Mouse (Mus musculus) C2C12 (cell line): ENCODE measurements around the gene Tbc1d30. TPM values are rescaled to one million over a fixed set of nuclear protein-coding genes. Genes with fewer than 3 reads are reported as not detected.
"Not testable (repeated sequence)": the region's sequence is repeated elsewhere in the genome, so short reads cannot be mapped to it uniquely, and the experiment has no call there.

Experiments used
- H3K27me3 ChIP-seq: one replicate; pipeline ENCODE4 v1.6.1; 2011; ENCODE audit not compliant: control insufficient read depth, insufficient read depth, insufficient read length
- H3K36me3 ChIP-seq: one replicate; pipeline ENCODE4 v1.6.1; 2011; ENCODE audit not compliant: control insufficient read depth, insufficient read depth
- H3K4me3 ChIP-seq: one replicate; pipeline ENCODE4 v1.5.1; 2011; ENCODE audit warnings: mild to moderate bottlenecking, control low read depth; ENCODE audit not compliant: poor library complexity, insufficient read depth, severe bottlenecking
- H3K79me2 ChIP-seq: one replicate; pipeline ENCODE4 v1.6.1; 2011; ENCODE audit not compliant: control insufficient read depth, insufficient read depth
- H3K79me3 ChIP-seq: one replicate; pipeline ENCODE4 v1.6.1; 2011; ENCODE audit warnings: low read depth, control low read depth
- H3ac ChIP-seq: one replicate; pipeline ENCODE3; 2011; ENCODE audit warnings: low read depth; ENCODE audit not compliant: control insufficient read depth, insufficient read length
- CEBPB ChIP-seq: IDR thresholded peaks from one replicate; pipeline ENCODE4 v1.6.1; 2011; ENCODE audit warnings: low read depth, mild to moderate bottlenecking, control low read depth, moderate library complexity
- CTCF ChIP-seq: IDR thresholded peaks from one replicate; pipeline ENCODE4 v1.5.1; 2011; ENCODE audit not compliant: control insufficient read depth, insufficient read depth, insufficient read length
- FOSL1 ChIP-seq: IDR thresholded peaks from one replicate; pipeline ENCODE4 v1.8.0; 2011; ENCODE audit warnings: mild to moderate bottlenecking, low read length; ENCODE audit not compliant: poor library complexity, insufficient read depth, severe bottlenecking
- MAX ChIP-seq: IDR thresholded peaks from one replicate; pipeline ENCODE4 v1.6.1; 2011; ENCODE audit warnings: mild to moderate bottlenecking, control low read depth
- MYOD1 ChIP-seq: IDR thresholded peaks from one replicate; pipeline ENCODE4 v1.6.1; 2011; ENCODE audit warnings: low read depth; ENCODE audit not compliant: control insufficient read depth, insufficient read length
- MYOG ChIP-seq: IDR thresholded peaks from one replicate; pipeline ENCODE4 v1.6.1; 2011; ENCODE audit not compliant: control insufficient read depth, insufficient read length; ENCODE audit errors: extremely low read depth
- USF1 ChIP-seq: IDR thresholded peaks from one replicate; pipeline ENCODE4 v1.6.1; 2011; ENCODE audit warnings: low read depth, mild to moderate bottlenecking, control low read depth, moderate library complexity
- polyA plus RNA-seq: library from polyadenylated mRNA; unstranded; fragments of >200 nt; fragmentation: generic; extraction: Trizol; gene quantifications from one replicate; pipeline ENCODE4 v1.2.1, GENCODE M21; 2012; ENCODE audit warnings: missing spikeins

Tbc1d30 gene
- polyA plus RNA-seq, 1 experiment = not detected

DNA sequence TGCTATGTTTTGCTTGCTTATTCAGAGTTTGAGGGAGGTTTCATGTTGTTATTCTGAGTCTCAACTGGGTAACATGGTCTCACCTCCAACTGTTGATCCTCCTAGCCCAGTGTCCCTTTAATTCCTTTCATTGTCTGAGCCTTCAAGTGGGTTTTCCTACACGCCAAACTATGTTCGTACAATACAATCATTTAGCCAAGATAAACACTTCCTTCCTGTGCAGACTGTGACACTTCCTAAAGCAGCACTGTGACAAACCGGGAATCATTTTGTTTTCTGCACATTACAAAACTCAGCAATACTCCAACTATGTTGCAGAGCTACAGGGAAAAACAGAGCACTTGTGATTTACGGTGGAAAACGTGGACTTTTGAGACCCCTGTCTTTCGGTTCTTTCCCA is 7.2 kb downstream of the Tbc1d30 start:
- Histone ChIP-seq H3K79me2 (no peaks in the 10 kb centered on the region), H3ac (no peak overlapping the region), H3K4me3 (no peak overlapping the region), H3K27me3 (peaks cover 8% of the 10 kb centered on the region), H3K79me3 (no peaks in the 10 kb centered on the region), H3K36me3 (no peaks in the 10 kb centered on the region)
- TF ChIP-seq FOSL1 (no peak), CTCF (no peak), MYOG (no peak)

DNA sequence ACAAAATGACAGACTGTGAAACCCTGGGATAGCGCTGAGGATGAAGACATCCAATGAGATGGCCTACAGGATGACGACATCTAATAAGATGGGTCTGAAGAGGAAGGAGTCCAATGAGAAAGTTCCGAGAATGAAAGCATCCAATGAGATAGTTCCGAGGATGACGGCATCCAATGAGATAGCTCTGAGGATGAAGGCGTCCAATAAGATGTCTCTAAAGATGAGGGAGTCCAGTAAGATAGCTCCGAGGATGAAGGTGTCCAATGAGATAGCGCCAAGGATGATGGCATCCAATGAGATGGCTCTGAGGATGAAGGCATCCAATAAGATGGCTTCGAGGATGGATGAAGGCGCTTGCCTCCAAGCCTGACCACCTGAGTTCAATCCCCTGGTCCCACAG is 8.8 kb downstream of the Tbc1d30 start:
- H3K79me3 ChIP-seq = no peaks in the 10 kb centered on the region
- no peak overlapping the region for H3ac ChIP-seq
- H3K36me3 ChIP-seq = no peaks in the 10 kb centered on the region
- no peak overlapping the region for H3K4me3 ChIP-seq
- no peaks in the 10 kb centered on the region for H3K79me2 ChIP-seq
- TF ChIP-seq FOSL1 (no peak), USF1 (no peak), MYOD1 (no peak)
- peaks cover 8% of the 10 kb centered on the region for H3K27me3 ChIP-seq

DNA sequence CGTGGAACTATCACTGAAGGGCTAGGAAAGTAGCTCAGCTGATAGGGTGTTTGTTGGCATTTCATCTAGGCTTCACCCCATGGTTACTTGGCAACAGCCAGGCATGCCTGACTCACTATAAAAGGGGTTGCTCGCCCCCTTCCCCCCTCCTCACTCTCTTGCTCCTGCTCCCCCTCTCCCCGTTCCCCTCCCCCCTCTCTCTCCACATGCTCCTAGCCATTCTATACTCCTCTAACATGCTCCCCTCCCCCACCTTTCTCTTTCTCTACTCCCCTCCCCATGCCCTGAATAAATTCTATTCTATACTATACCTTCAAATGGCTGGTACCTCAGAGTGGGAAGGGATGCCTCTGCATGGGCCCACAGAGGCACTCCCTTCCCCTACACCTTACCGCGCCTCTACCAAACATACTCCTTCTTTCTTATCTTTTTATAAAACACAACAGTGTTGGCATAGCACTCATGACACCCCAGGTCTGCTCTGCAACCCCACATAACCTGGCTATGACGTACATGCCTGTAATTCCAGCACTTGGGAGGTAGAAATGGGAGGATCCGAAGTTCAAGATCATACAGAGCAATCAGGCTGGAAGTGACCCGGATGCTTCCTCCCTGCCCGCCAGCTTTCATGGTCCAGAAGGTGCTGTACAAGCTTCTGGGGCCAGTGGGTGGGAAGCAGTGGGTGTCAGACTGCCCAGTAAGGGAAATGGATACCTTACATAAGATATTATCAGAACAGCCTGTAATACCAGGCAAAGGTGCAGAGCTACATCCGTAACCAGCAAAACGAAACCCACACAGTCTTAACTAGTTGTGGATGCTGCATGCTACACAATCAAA is 10.1 kb downstream of the Tbc1d30 start:
- H3K79me2 ChIP-seq = no peaks in the 10 kb centered on the region
- H3K79me3 ChIP-seq = no peaks in the 10 kb centered on the region
- TF ChIP-seq CEBPB (no peak), MYOG (no peak), MAX (no peak), MYOD1 (no peak), FOSL1 (no peak), USF1 (no peak), CTCF (no peak)
- H3K36me3 ChIP-seq = no peaks in the 10 kb centered on the region
- peaks cover 6% of the 10 kb centered on the region for H3K27me3 ChIP-seq
- no peak overlapping the region for H3ac ChIP-seq
- H3K4me3 ChIP-seq = no peak overlapping the region

DNA sequence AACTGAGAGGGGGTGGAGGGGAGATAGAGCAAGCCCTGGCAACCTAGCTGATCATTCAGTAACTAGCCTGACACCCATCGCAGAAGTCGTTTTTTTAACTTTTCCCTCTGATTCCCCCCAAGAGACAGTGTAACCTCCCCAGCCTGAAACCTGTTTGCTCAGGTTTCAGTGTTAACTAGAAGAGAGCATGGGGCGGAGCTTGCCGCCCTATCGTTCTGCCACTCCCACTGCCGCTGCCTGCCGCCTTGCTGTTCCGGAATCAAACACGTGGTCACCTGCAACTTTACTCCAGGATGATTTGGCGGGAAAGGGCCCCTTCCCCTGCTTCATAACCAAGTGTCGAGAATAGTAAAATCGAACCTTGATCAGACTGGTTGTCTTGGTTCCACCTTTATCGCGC is 14.5 kb downstream of the Tbc1d30 start:
- peaks cover 10% of the 10 kb centered on the region for H3K27me3 ChIP-seq
- H3K79me2 ChIP-seq, H3K36me3 ChIP-seq, H3K4me3 ChIP-seq, H3ac ChIP-seq, H3K79me3 ChIP-seq: not testable (repeated sequence)

DNA sequence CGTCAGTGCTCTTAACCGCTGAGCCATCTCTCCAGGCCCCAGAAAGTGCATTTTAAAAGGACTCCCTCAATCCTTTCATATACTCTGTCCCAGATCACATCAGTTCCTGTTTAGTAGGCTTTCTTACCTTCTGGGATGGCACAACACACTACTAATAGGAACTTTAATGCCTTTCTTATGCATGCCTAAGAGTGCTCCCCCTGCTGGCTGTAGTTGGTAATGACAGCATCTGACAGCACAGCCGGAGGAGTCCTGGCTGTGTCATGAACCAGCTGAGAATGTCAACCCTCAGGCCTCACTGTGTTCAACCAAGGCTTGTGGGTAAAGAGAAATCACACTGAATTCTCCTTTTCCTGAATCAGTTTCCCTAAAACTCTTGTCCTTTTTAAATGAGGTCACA is 16.5 kb downstream of the Tbc1d30 start:
- Histone ChIP-seq H3K27me3 (peaks cover 10% of the 10 kb centered on the region), H3K79me3 (no peaks in the 10 kb centered on the region), H3K36me3 (no peaks in the 10 kb centered on the region), H3K4me3 (no peak overlapping the region), H3K79me2 (no peaks in the 10 kb centered on the region), H3ac (no peak overlapping the region)
- TF ChIP-seq MAX = no peak
- TF ChIP-seq CTCF = peak; percentile 24

DNA sequence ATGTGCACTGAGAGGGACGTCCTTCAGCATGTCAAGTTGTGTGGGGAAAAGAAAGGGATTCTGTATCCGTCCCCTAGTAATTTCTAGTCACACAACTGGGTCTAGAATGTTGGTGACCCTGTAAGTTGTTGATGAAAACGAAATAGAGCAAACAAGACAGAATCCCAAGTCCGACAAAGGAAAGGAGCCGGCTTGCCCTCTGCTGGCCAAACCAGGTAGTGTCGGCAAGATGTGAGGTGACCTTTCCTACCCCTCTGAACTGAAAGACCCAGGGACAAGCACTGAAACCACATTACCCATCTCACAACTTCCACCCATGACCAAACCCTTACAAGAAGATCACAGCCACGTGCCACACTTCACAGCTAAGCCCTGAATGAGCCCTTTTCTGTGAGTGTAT is 20.1 kb downstream of the Tbc1d30 start:
- no peak overlapping the region for H3ac ChIP-seq
- H3K4me3 ChIP-seq = no peak overlapping the region
- peak; percentile 51 for TF ChIP-seq CTCF
- no peak for TF ChIP-seq MYOG
- no peaks in the 10 kb centered on the region for H3K36me3 ChIP-seq
- H3K27me3 ChIP-seq = peaks cover 7% of the 10 kb centered on the region
- no peaks in the 10 kb centered on the region for H3K79me2 ChIP-seq
- H3K79me3 ChIP-seq = no peaks in the 10 kb centered on the region
